Mouse (Mus musculus) cerebellum, adult 2 months (tissue): ENCODE measurements around the gene Fgd6.

Experiments used
- CTCF ChIP-seq: fragments of 200-500 bp; IDR thresholded peaks from 2 replicates; pipeline ENCODE4 v1.5.1; 2011; ENCODE audit warnings: low read depth, mild to moderate bottlenecking, control low read depth, low read length, moderate library complexity, borderline replicate concordance; ENCODE audit not compliant: insufficient read depth
- POLR2A ChIP-seq: fragments of 200-500 bp; IDR thresholded peaks from 2 replicates; pipeline ENCODE4 v1.6.1; 2011; ENCODE audit warnings: low read length, control low read depth, borderline replicate concordance; ENCODE audit not compliant: insufficient read depth

- no peak for TF ChIP-seq POLR2A
- TF ChIP-seq CTCF = no peak
These were observed 18.3 kb upstream of the Fgd6 start for GRCm38 (mm10) chr10:94017455-94017854.
